Mouse (Mus musculus): ENCODE results near the gene Slc25a38. TPM values are rescaled to one million over a fixed set of nuclear protein-coding genes. Genes with fewer than 3 reads are reported as not detected.

The Slc25a38 gene
- polyA plus RNA-seq, 1 experiment from 2014 or later: 34.8 TPM

- H3K27me3 ChIP-seq (ENCODE audit: control insufficient read depth, insufficient read depth, low read length): no peaks in the 10 kb centered on the region
- WGBS: 56% methylated on average over 7 of the region's 7 CpGs
Observed at GRCm38 (mm10) chr9:120079901-120080300, 30.3 kb upstream of the Slc25a38 start.

GRCm38 (mm10) chr9:120080546-120081108 lies 29.5 kb upstream of the Slc25a38 start:
- Histone ChIP-seq H3K27ac (ENCODE audit: low read length) (no peak overlapping the region), H3K4me1 (ENCODE audit: control insufficient read depth, insufficient read depth, low read length) (no peaks in the 10 kb centered on the region), H3K9me3 (replicated peaks; ENCODE audit: control insufficient read depth, low read length) (no peaks in the 10 kb centered on the region), H3K4me2 (ENCODE audit: low read depth, low read length) (no peak overlapping the region), H3K4me3 (replicated peaks; ENCODE audit: low read length) (no peak overlapping the region), H3K9ac (ENCODE audit: low read length) (no peak overlapping the region), H3K36me3 (ENCODE audit: control insufficient read depth, insufficient read depth, low read length) (no peaks in the 10 kb centered on the region), H3K27me3 (ENCODE audit: control insufficient read depth, insufficient read depth, low read length) (no peaks in the 10 kb centered on the region)
- no peak for ATAC-seq (ENCODE audit: insufficient read depth, low FRiP score)
- WGBS: 72% methylated on average over 8 of the region's 8 CpGs

More at GRCm38 (mm10) chr9:120079901-120080300, 30.3 kb upstream of the Slc25a38 start:
- ATAC-seq (ENCODE audit: insufficient read depth, low FRiP score): no peak
- no peaks in the 10 kb centered on the region for H3K36me3 ChIP-seq (ENCODE audit: control insufficient read depth, insufficient read depth, low read length)
- no peak overlapping the region for H3K4me3 ChIP-seq (replicated peaks; ENCODE audit: low read length)
- H3K9me3 ChIP-seq (replicated peaks; ENCODE audit: control insufficient read depth, low read length): no peaks in the 10 kb centered on the region
- no peak overlapping the region for H3K27ac ChIP-seq (ENCODE audit: low read length)
- no peak overlapping the region for H3K9ac ChIP-seq (ENCODE audit: low read length)
- H3K4me1 ChIP-seq (ENCODE audit: control insufficient read depth, insufficient read depth, low read length): no peaks in the 10 kb centered on the region
- H3K4me2 ChIP-seq (ENCODE audit: low read depth, low read length): no peak overlapping the region

GRCm38 (mm10) chr9:120081247-120081646 lies 28.9 kb upstream of the Slc25a38 start:
- H3K9ac ChIP-seq (ENCODE audit: low read length): no peak overlapping the region
- no peak for ATAC-seq (ENCODE audit: insufficient read depth, low FRiP score)
- H3K27me3 ChIP-seq (ENCODE audit: control insufficient read depth, insufficient read depth, low read length): no peaks in the 10 kb centered on the region
- H3K27ac ChIP-seq (ENCODE audit: low read length): no peak overlapping the region
- H3K4me1 ChIP-seq (ENCODE audit: control insufficient read depth, insufficient read depth, low read length): no peaks in the 10 kb centered on the region
- no peak overlapping the region for H3K4me3 ChIP-seq (replicated peaks; ENCODE audit: low read length)
- 79% methylated on average over 6 of the region's 6 CpGs for WGBS
- H3K4me2 ChIP-seq (ENCODE audit: low read depth, low read length): no peak overlapping the region
- H3K36me3 ChIP-seq (ENCODE audit: control insufficient read depth, insufficient read depth, low read length): no peaks in the 10 kb centered on the region
- H3K9me3 ChIP-seq (replicated peaks; ENCODE audit: control insufficient read depth, low read length): no peaks in the 10 kb centered on the region

GRCm38 (mm10) chr9:120081967-120082366 lies 28.2 kb upstream of the Slc25a38 start:
- no peaks in the 10 kb centered on the region for H3K36me3 ChIP-seq (ENCODE audit: control insufficient read depth, insufficient read depth, low read length)

GRCm38 (mm10) chr9:120082691-120083090 lies 27.5 kb upstream of the Slc25a38 start:
- Histone ChIP-seq H3K4me3 (replicated peaks; ENCODE audit: low read length) (no peak overlapping the region), H3K27me3 (ENCODE audit: control insufficient read depth, insufficient read depth, low read length) (no peaks in the 10 kb centered on the region), H3K4me2 (ENCODE audit: low read depth, low read length) (no peak overlapping the region), H3K9me3 (replicated peaks; ENCODE audit: control insufficient read depth, low read length) (no peaks in the 10 kb centered on the region), H3K36me3 (ENCODE audit: control insufficient read depth, insufficient read depth, low read length) (no peaks in the 10 kb centered on the region), H3K9ac (ENCODE audit: low read length) (no peak overlapping the region), H3K27ac (ENCODE audit: low read length) (no peak overlapping the region), H3K4me1 (ENCODE audit: control insufficient read depth, insufficient read depth, low read length) (no peaks in the 10 kb centered on the region)
- ATAC-seq (ENCODE audit: insufficient read depth, low FRiP score): no peak
- 81% methylated on average over 4 of the region's 4 CpGs for WGBS

More at GRCm38 (mm10) chr9:120081967-120082366, 28.2 kb upstream of the Slc25a38 start:
- Histone ChIP-seq H3K27ac (ENCODE audit: low read length) (no peak overlapping the region), H3K4me2 (ENCODE audit: low read depth, low read length) (no peak overlapping the region), H3K9ac (ENCODE audit: low read length) (no peak overlapping the region), H3K9me3 (replicated peaks; ENCODE audit: control insufficient read depth, low read length) (no peaks in the 10 kb centered on the region), H3K27me3 (ENCODE audit: control insufficient read depth, insufficient read depth, low read length) (no peaks in the 10 kb centered on the region), H3K4me1 (ENCODE audit: control insufficient read depth, insufficient read depth, low read length) (no peaks in the 10 kb centered on the region), H3K4me3 (replicated peaks; ENCODE audit: low read length) (no peak overlapping the region)
- WGBS: 74% methylated on average over 5 of the region's 5 CpGs
- no peak for ATAC-seq (ENCODE audit: insufficient read depth, low FRiP score)

- H3K36me3 ChIP-seq (ENCODE audit: control insufficient read depth, insufficient read depth, low read length): no peaks in the 10 kb centered on the region
- 77% methylated on average over 18 of the region's 18 CpGs for WGBS
- no peaks in the 10 kb centered on the region for H3K9me3 ChIP-seq (replicated peaks; ENCODE audit: control insufficient read depth, low read length)
Observed at GRCm38 (mm10) chr9:120083158-120083894, 26.8 kb upstream of the Slc25a38 start.

GRCm38 (mm10) chr9:120084406-120084805 lies 25.8 kb upstream of the Slc25a38 start:
- Histone ChIP-seq H3K27me3 (ENCODE audit: control insufficient read depth, insufficient read depth, low read length) (no peaks in the 10 kb centered on the region), H3K36me3 (ENCODE audit: control insufficient read depth, insufficient read depth, low read length) (no peaks in the 10 kb centered on the region), H3K4me3 (replicated peaks; ENCODE audit: low read length) (no peak overlapping the region), H3K9ac (ENCODE audit: low read length) (no peak overlapping the region), H3K4me2 (ENCODE audit: low read depth, low read length) (no peak overlapping the region), H3K27ac (ENCODE audit: low read length) (no peak overlapping the region), H3K4me1 (ENCODE audit: control insufficient read depth, insufficient read depth, low read length) (no peaks in the 10 kb centered on the region), H3K9me3 (replicated peaks; ENCODE audit: control insufficient read depth, low read length) (no peaks in the 10 kb centered on the region)
- no peak for ATAC-seq (ENCODE audit: insufficient read depth, low FRiP score)
- 79% methylated on average over 9 of the region's 9 CpGs for WGBS

More at GRCm38 (mm10) chr9:120083158-120083894, 26.8 kb upstream of the Slc25a38 start:
- no peak for ATAC-seq (ENCODE audit: insufficient read depth, low FRiP score)
- Histone ChIP-seq H3K4me3 (replicated peaks; ENCODE audit: low read length) (no peak overlapping the region), H3K27me3 (ENCODE audit: control insufficient read depth, insufficient read depth, low read length) (no peaks in the 10 kb centered on the region), H3K9ac (ENCODE audit: low read length) (no peak overlapping the region), H3K4me2 (ENCODE audit: low read depth, low read length) (no peak overlapping the region), H3K4me1 (ENCODE audit: control insufficient read depth, insufficient read depth, low read length) (no peaks in the 10 kb centered on the region), H3K27ac (ENCODE audit: low read length) (no peak overlapping the region)

GRCm38 (mm10) chr9:120089125-120089524 lies 21.0 kb upstream of the Slc25a38 start:
- no peaks in the 10 kb centered on the region for H3K27me3 ChIP-seq (ENCODE audit: control insufficient read depth, insufficient read depth, low read length)
- H3K9me3 ChIP-seq (replicated peaks; ENCODE audit: control insufficient read depth, low read length): no peaks in the 10 kb centered on the region
- H3K36me3 ChIP-seq (ENCODE audit: control insufficient read depth, insufficient read depth, low read length): no peaks in the 10 kb centered on the region
- no peak for ATAC-seq (ENCODE audit: insufficient read depth, low FRiP score)
- no peak overlapping the region for H3K4me3 ChIP-seq (replicated peaks; ENCODE audit: low read length)
- H3K9ac ChIP-seq (ENCODE audit: low read length): no peak overlapping the region
- H3K4me2 ChIP-seq (ENCODE audit: low read depth, low read length): no peak overlapping the region
- no peaks in the 10 kb centered on the region for H3K4me1 ChIP-seq (ENCODE audit: control insufficient read depth, insufficient read depth, low read length)
- WGBS: 86% methylated on average over 7 of the region's 7 CpGs
- H3K27ac ChIP-seq (ENCODE audit: low read length): no peak overlapping the region

- WGBS: 85% methylated on average over 10 of the region's 10 CpGs
- no peak for ATAC-seq (ENCODE audit: insufficient read depth, low FRiP score)
- H3K9ac ChIP-seq (ENCODE audit: low read length): no peak overlapping the region
- H3K4me3 ChIP-seq (replicated peaks; ENCODE audit: low read length): no peak overlapping the region
- H3K9me3 ChIP-seq (replicated peaks; ENCODE audit: control insufficient read depth, low read length): no peaks in the 10 kb centered on the region
- H3K4me2 ChIP-seq (ENCODE audit: low read depth, low read length): no peak overlapping the region
- no peaks in the 10 kb centered on the region for H3K4me1 ChIP-seq (ENCODE audit: control insufficient read depth, insufficient read depth, low read length)
- no peaks in the 10 kb centered on the region for H3K27me3 ChIP-seq (ENCODE audit: control insufficient read depth, insufficient read depth, low read length)
- no peaks in the 10 kb centered on the region for H3K36me3 ChIP-seq (ENCODE audit: control insufficient read depth, insufficient read depth, low read length)
- no peak overlapping the region for H3K27ac ChIP-seq (ENCODE audit: low read length)
Observed at GRCm38 (mm10) chr9:120091086-120091485, 19.1 kb upstream of the Slc25a38 start.
